Mouse (Mus musculus) heart, embryonic 14.5 days (tissue): ENCODE data around the gene Plekha6. TPM values are rescaled to one million over a fixed set of nuclear protein-coding genes. Genes with fewer than 3 reads are reported as not detected.

Experiments
- ATAC-seq: fragments of 200-750 bp; cut with Nextera tagmentation; 2 replicates; pipeline ENCODE4 v1.8.0; 2017; ENCODE audit warnings: low read depth, moderate TSS enrichment; ENCODE audit not compliant: insufficient number of reproducible peaks, insufficient read depth, low FRiP score
- H3K27ac ChIP-seq, 2 experiments: fragments of 200-500 bp in 1 of 2; fragments of 300-500 bp in 1 of 2; sonication (generic) in 1 of 2; replicated peaks in 1 of 2; 2 replicates each; pipeline ENCODE4 v1.5.1; 2012 to 2014; ENCODE audit warnings: low read depth in 2 of 2, low read length in 2 of 2, control low read depth in 1 of 2, mild to moderate bottlenecking in 1 of 2, mixed read lengths in 1 of 2; ENCODE audit not compliant: control insufficient read depth in 1 of 2, insufficient read depth in 1 of 2
- H3K27me3 ChIP-seq: fragments of 300-500 bp; sonication (generic); 2 replicates; pipeline ENCODE4 v1.6.1; 2014; ENCODE audit warnings: mild to moderate bottlenecking, low read length, control low read depth; ENCODE audit not compliant: control insufficient read depth, insufficient read depth
- H3K36me3 ChIP-seq: fragments of 300-500 bp; sonication (generic); 2 replicates; pipeline ENCODE4 v1.6.1; 2014; ENCODE audit warnings: mild to moderate bottlenecking, control low read depth, low read length, mixed read lengths; ENCODE audit not compliant: control insufficient read depth, insufficient read depth
- H3K4me1 ChIP-seq, 2 experiments: fragments of 200-500 bp in 1 of 2; fragments of 300-500 bp in 1 of 2; sonication (generic) in 1 of 2; 2 replicates each; pipeline ENCODE4 v1.6.1; 2012 to 2014; ENCODE audit warnings: low read length in 2 of 2, control low read depth in 1 of 2, mixed read lengths in 1 of 2; ENCODE audit not compliant: control insufficient read depth in 2 of 2, insufficient read depth in 2 of 2
- H3K4me2 ChIP-seq: fragments of 300-500 bp; sonication (generic); 2 replicates; pipeline ENCODE4 v1.6.1; 2014; ENCODE audit warnings: mild to moderate bottlenecking, low read length
- H3K4me3 ChIP-seq, 2 experiments: fragments of 200-500 bp in 1 of 2; fragments of 300-500 bp in 1 of 2; sonication (generic) in 1 of 2; 2 replicates each; pipeline ENCODE4 v1.5.1; 2012 to 2014; ENCODE audit warnings: low read length in 2 of 2, mild to moderate bottlenecking in 2 of 2, control low read depth in 1 of 2, low read depth in 1 of 2, moderate library complexity in 1 of 2; ENCODE audit not compliant: control insufficient read depth in 1 of 2, insufficient read depth in 1 of 2
- H3K9ac ChIP-seq: fragments of 300-500 bp; sonication (generic); 2 replicates; pipeline ENCODE4 v1.6.1; 2014; ENCODE audit warnings: mild to moderate bottlenecking, low read length
- H3K9me3 ChIP-seq: fragments of 300-500 bp; sonication (generic); 2 replicates; pipeline ENCODE4 v1.6.1; 2016; ENCODE audit warnings: low read length, control low read depth; ENCODE audit not compliant: control insufficient read depth
- WGBS: fragments of 180-500 bp; shearing (Covaris S2); extraction: QIAGEN DNeasy Blood & Tissue Kit; methylation state at CpG from one replicate; pipeline ENCODE4 v1.1.7; 2014; 5-methylcytosine and 5-hydroxymethylcytosine counted together
- polyA plus RNA-seq: library from polyadenylated mRNA; unstranded; fragments of >200 nt; fragmentation: Nextera tagmentation; extraction: Ambion mirVana; gene quantifications from 2 replicates; pipeline ENCODE4 v1.2.1, GENCODE M21; 2014

Gene Plekha6
- polyA plus RNA-seq, 1 experiment from 2014 or later = 12.4 TPM

GRCm38 (mm10) chr1:133255776-133256175, 91.8 kb downstream of the Plekha6 start:
- WGBS = 30% methylated on average over 5 of the region's 5 CpGs
- Histone ChIP-seq H3K4me2 (peak overlapping the region; percentile 37; the same call in 1 of the 2 replicates), H3K9me3 (no peaks in the 10 kb centered on the region), H3K9ac (peak overlapping the region; percentile 56; the same call in 1 of the 2 replicates), H3K27me3 (no peaks in the 10 kb centered on the region), H3K27ac (peak overlapping the region; percentile 26 to 50), H3K4me3 (no peak overlapping the region), H3K36me3 (peaks cover 21% of the 10 kb centered on the region), H3K4me1 (peaks cover 57 to 68% of the 10 kb centered on the region in 2 experiments)
- ATAC-seq = no peak

DNA sequence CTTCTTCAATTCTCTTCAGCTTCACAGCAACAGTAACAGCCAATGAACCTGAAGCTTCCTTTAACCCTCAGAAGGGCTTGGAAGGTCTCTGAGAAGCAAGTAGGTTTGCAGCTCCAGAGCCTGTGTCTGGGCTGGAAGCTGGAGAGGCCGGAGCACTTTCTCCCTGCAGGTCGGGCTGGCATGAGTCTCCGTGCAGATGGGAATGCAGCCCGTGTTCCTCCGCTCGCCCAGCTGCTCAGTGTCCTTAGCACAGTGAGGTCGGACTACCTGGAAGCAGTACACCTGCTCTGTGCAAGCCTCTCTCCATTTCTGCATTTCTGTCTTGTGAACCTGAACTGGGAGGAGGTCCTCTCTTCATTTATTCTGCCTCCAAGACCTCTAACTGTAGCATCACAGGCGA, 92.3 kb downstream of the Plekha6 start:
- no peaks in the 10 kb centered on the region for H3K27me3 ChIP-seq

DNA sequence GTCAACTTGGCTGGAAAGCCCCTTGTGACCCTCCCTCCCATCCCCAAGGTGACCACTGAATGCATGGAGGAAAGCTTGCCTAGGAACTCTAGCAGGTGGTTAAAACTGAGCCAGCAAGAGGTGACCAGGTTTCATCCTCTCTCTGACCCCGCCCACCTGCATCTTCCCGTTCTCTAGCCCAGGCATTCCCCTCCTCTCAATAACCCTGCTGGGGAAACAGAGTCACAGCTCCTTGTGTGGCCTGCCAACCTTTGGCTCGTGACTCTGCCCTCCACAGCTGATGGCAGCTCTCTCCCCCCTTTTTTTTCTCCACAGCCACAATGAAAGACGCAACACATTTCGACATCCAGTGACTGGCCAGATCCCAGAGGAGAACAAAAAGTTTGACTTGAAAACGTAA, 94.7 kb downstream of the Plekha6 start:
- Histone ChIP-seq H3K4me3 (no peak overlapping the region), H3K4me1 (peaks cover 29 to 39% of the 10 kb centered on the region in 2 experiments), H3K27ac (no peak overlapping the region), H3K36me3 (peaks cover 40% of the 10 kb centered on the region), H3K4me2 (no peak overlapping the region), H3K9me3 (no peaks in the 10 kb centered on the region), H3K9ac (no peak overlapping the region), H3K27me3 (no peaks in the 10 kb centered on the region)
- WGBS = 84% methylated on average over 6 of the region's 6 CpGs
- no peak for ATAC-seq

More for the DNA sequence above, 92.3 kb downstream of the Plekha6 start:
- Histone ChIP-seq H3K36me3 (peaks cover 18% of the 10 kb centered on the region), H3K9ac (peak overlapping the region; percentile 56; the same call in 1 of the 2 replicates), H3K9me3 (no peaks in the 10 kb centered on the region), H3K4me1 (peaks cover 51 to 63% of the 10 kb centered on the region in 2 experiments), H3K4me3 (no peak overlapping the region), H3K27ac (peak overlapping the region in 1 of 2 experiments; percentile 26; a peak in 2 of 4 replicates), H3K4me2 (peak overlapping the region; percentile 37; the same call in 1 of the 2 replicates)
- no peak for ATAC-seq
- 77% methylated on average over 8 of the region's 8 CpGs for WGBS

GRCm38 (mm10) chr1:133262628-133263027, 98.6 kb downstream of the Plekha6 start:
- peaks cover 71% of the 10 kb centered on the region for H3K36me3 ChIP-seq
- peaks cover 5 to 10% of the 10 kb centered on the region in 2 experiments; a peak in 3 of 4 replicates for H3K4me1 ChIP-seq
- no peaks in the 10 kb centered on the region for H3K27me3 ChIP-seq
- WGBS = 93% methylated on average over 6 of the region's 6 CpGs
- ATAC-seq = no peak
- no peaks in the 10 kb centered on the region for H3K9me3 ChIP-seq
- no peak overlapping the region for H3K9ac ChIP-seq
- no peak overlapping the region for H3K4me2 ChIP-seq
- H3K27ac ChIP-seq = no peak overlapping the region
- H3K4me3 ChIP-seq = no peak overlapping the region

DNA sequence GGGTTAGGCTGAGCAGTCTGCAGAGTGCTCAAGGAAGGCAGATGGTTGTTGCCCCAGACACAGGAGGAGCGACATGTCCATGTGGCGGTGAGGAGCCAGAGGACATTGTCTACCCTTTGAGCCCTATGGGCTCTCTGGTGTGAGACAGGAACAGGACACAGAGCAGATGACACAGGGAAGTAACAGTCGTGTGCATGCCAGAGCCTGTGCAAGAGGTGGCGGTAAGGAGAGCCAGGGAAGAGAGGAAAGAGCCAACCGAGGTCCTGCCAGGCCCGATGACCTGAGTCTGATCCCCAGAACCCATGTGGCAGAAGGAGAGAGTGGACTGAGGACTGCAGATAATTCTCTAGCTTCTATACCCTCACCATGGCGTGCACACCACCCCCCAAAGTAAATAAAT, 99.1 kb downstream of the Plekha6 start:
- Histone ChIP-seq H3K27ac (no peak overlapping the region), H3K4me2 (no peak overlapping the region), H3K27me3 (no peaks in the 10 kb centered on the region), H3K36me3 (peaks cover 71% of the 10 kb centered on the region), H3K4me3 (no peak overlapping the region), H3K9ac (no peak overlapping the region), H3K4me1 (peaks cover 9 to 15% of the 10 kb centered on the region in 2 experiments; a peak in 3 of 4 replicates), H3K9me3 (no peaks in the 10 kb centered on the region)
- ATAC-seq = no peak
- WGBS = 84% methylated on average over 7 of the region's 7 CpGs

- H3K27ac ChIP-seq = no peak overlapping the region
Measured at GRCm38 (mm10) chr1:133264367-133264766, 100.4 kb downstream of the Plekha6 start.

GRCm38 (mm10) chr1:133265114-133265766, 101.2 kb downstream of the Plekha6 start:
- ATAC-seq = no peak
- peaks cover 76% of the 10 kb centered on the region for H3K36me3 ChIP-seq
- peaks cover 11 to 17% of the 10 kb centered on the region in 2 experiments; a peak in 3 of 4 replicates for H3K4me1 ChIP-seq
- H3K27me3 ChIP-seq = no peaks in the 10 kb centered on the region
- WGBS = 66% methylated on average over 11 of the region's 11 CpGs
- no peaks in the 10 kb centered on the region for H3K9me3 ChIP-seq
- no peak overlapping the region for H3K27ac ChIP-seq
- H3K4me3 ChIP-seq = no peak overlapping the region
- H3K9ac ChIP-seq = no peak overlapping the region
- no peak overlapping the region for H3K4me2 ChIP-seq

More at GRCm38 (mm10) chr1:133264367-133264766, 100.4 kb downstream of the Plekha6 start:
- Histone ChIP-seq H3K9ac (no peak overlapping the region), H3K4me1 (peaks cover 7 to 13% of the 10 kb centered on the region in 2 experiments; a peak in 3 of 4 replicates), H3K4me3 (no peak overlapping the region), H3K9me3 (no peaks in the 10 kb centered on the region), H3K27me3 (no peaks in the 10 kb centered on the region), H3K36me3 (peaks cover 74% of the 10 kb centered on the region), H3K4me2 (no peak overlapping the region)
- 74% methylated on average over 12 of the region's 12 CpGs for WGBS
- no peak for ATAC-seq
